15 mouse cellular contexts compared by ENCODE assay signal in the genomic region with DNA sequence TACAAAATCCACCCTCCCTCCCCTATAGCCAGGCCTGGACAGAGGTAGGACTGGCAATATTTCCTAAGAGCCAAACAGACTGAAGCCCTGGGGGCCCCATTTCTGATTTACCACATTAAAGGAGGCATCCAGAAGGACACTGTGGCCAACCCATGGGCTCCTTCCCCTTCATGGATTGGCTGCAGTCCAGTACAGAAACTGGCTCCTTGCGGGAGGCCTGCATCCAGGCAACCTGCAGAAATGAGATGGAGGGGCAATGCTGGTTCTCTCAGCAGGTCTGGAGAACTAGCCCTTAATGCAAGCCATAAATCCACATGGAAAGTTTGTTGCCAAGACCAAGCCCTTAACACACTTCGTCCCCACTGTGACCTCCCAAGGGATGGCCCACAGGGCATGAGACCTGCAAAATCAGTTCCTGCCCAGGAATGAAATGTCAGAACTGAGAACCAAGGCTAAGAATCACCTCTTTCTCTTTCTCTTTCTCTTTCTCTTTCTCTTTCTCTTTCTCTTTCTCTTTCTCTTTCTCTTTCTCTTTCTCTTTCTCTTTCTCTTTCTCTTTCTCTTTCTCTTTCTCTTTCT. TPM values are rescaled to one million over a fixed set of nuclear protein-coding genes. Genes with fewer than 3 reads are reported as not detected.
DNase-seq lines count a peak whose midpoint lies in the region.
"Had no signal": no experiment of that assay in that cellular context is flagged by ENCODE, and none has a peak within 500 bp of the region (broad histone marks: within the 10 kb centered on the region; RNA-seq: fewer than 3 reads in every experiment).

No protein-coding gene starts in this region.

- intact Hi-C loops in left cerebral cortex, postnatal 4 days (cut with DNase I) = no loop called here
- intact Hi-C loops in left cerebral cortex, postnatal 25 days (cut with DNase I) = no loop called here

- DNase-seq in cerebellum, postnatal 10 days = peak; percentile 28 to 51
- DNase-seq in cerebellum, adult 9-11 months = no peak
- peak; percentile 35 for DNase-seq in left cerebral cortex, postnatal 4 days
- no peak for DNase-seq in left cerebral cortex, postnatal 25 days (ENCODE audit: low spot score in 2 of 2)
- peak; percentile 50 to 53 for DNase-seq in B cell, adult 2 months
- DNase-seq in induced T-regulatory cell, adult 2 months (ENCODE audit: low read depth) = peak; percentile 26
- DNase-seq in right cerebral cortex, postnatal 36 days (ENCODE audit: low spot score in 2 of 2) = no peak
- DNase-seq in lung, postnatal 36 days = no peak
- DNase-seq: adrenal gland, adult 8-10 months; adrenal gland, postnatal 36 days; cerebellum, adult 2 months; cerebellum, postnatal 36 days; gastrocnemius, postnatal 10 days; heart, adult 18-20 months; heart, postnatal 14 days had no signal

RNA-seq across cellular contexts. Expression of a gene that starts 31.8 kb away (rescaled TPM):
- total RNA-seq in left cerebral cortex, postnatal 4 days (2021) = 10 to 100 TPM; 15.9 to 19.1 TPM
- total RNA-seq in left cerebral cortex, postnatal 25 days (2021) = 10 to 100 TPM; 13.8 to 16.1 TPM

Comparison
In these comparisons a context has a peak if more than half of its experiments do, and no peak if none do; other contexts are left out.
1. DNase-seq: peak in cerebellum, postnatal 10 days (2 of 2), left cerebral cortex, postnatal 4 days (single experiment), B cell, adult 2 months (2 of 2) and induced T-regulatory cell, adult 2 months (single experiment); none in cerebellum, adult 9-11 months (single experiment), left cerebral cortex, postnatal 25 days (0 of 2), right cerebral cortex, postnatal 36 days (0 of 2) and lung, postnatal 36 days (single experiment).